Mouse (Mus musculus) myocyte (in vitro differentiated cells): Measurements from ENCODE around the gene Ttc12.

Experiments
- MAX ChIP-seq: IDR thresholded peaks from one replicate; pipeline ENCODE4 v1.6.1; 2011; ENCODE audit warnings: low read depth, mild to moderate bottlenecking, control low read depth
- MYOD1 ChIP-seq, 3 experiments: IDR thresholded peaks; one replicate each; pipeline ENCODE4 v1.6.1; 2011; ENCODE audit warnings: control low read depth in 2 of 3, low read depth in 2 of 3, mild to moderate bottlenecking in 2 of 3, moderate library complexity in 1 of 3; ENCODE audit not compliant: insufficient read length in 2 of 3, control insufficient read depth in 1 of 3
- POLR2A ChIP-seq: IDR thresholded peaks from one replicate; pipeline ENCODE4 v1.6.1; 2011; ENCODE audit warnings: low read depth, mild to moderate bottlenecking, control low read depth, moderate library complexity; ENCODE audit not compliant: insufficient read length
- POLR2AphosphoS2 ChIP-seq: IDR thresholded peaks from one replicate; pipeline ENCODE4 v1.6.1; 2011; ENCODE audit warnings: low read depth, control low read depth; ENCODE audit not compliant: insufficient read length
- TCF12 ChIP-seq: IDR thresholded peaks from one replicate; pipeline ENCODE4 v1.6.1; 2011; ENCODE audit warnings: mild to moderate bottlenecking, control low read depth; ENCODE audit not compliant: poor library complexity, insufficient read depth, severe bottlenecking
- USF1 ChIP-seq: IDR thresholded peaks from one replicate; pipeline ENCODE4 v1.6.1; 2011; ENCODE audit warnings: low read depth, mild to moderate bottlenecking, control low read depth, moderate library complexity

DNA sequence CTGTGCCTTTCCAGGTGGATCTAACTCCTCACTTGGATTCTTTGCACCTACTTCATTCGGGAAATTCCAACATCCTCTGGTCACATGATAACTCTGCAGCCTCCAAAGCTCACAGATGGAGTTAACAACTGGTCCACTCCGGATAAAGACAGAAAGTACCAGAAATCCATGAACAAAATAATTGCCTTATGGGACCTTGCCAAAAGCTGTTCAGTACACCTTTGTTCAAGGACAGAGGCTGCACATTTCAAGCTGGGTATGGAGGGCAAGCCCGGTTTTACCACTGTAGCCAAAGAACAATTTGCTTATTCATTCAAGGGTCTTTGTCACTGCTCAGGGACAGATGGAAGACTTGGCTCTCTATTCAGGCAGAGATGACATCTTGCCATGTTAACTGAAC, 43.4 kb downstream of the Ttc12 start:
- TF ChIP-seq MAX: no peak
- TF ChIP-seq POLR2A: no peak
- TF ChIP-seq TCF12: no peak
- TF ChIP-seq POLR2AphosphoS2: no peak
- TF ChIP-seq USF1: no peak
- no peak for TF ChIP-seq MYOD1 (IDR thresholded peaks at IDR 0.05; ENCODE audit: control insufficient read depth in 1 of 3, insufficient read length in 2 of 3, low read depth in 2 of 3)
